Mouse (Mus musculus): ENCODE data around the gene Dusp3. TPM values are rescaled to one million over a fixed set of nuclear protein-coding genes. Genes with fewer than 3 reads are reported as not detected.

The Dusp3 gene
- polyA plus RNA-seq, 1 experiment = 32.0 TPM

DNA sequence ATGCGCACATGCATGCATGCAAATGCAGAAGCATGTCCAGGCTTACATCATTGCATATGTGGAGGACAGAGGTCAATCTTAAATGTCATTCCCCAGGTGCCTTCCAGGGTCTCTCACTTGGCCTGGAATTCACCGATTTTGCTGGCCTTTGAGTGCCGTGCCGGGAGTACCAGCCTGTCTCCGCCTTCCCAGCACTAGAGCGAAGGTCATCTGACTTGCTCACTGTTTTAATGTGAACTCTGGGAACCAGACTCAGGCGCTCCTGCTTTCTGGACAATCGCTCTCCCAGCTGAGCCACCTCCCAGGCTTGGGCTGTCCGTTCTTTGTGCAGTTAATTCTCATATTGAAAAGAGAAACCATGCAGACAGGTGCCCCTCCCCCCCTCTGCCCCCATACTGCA lies 19.5 kb upstream of the Dusp3 start:
- Histone ChIP-seq H3ac (ENCODE audit: control insufficient read depth, insufficient read length, low read depth) (no peak overlapping the region), H3K27me3 (ENCODE audit: control insufficient read depth, insufficient read depth, insufficient read length) (peaks cover 14% of the 10 kb centered on the region), H3K4me3 (ENCODE audit: insufficient read depth, poor library complexity, severe bottlenecking) (no peak overlapping the region), H3K36me3 (ENCODE audit: control insufficient read depth, insufficient read depth) (no peaks in the 10 kb centered on the region), H3K79me3 (ENCODE audit: low read depth) (no peaks in the 10 kb centered on the region), H3K79me2 (ENCODE audit: control insufficient read depth, insufficient read depth) (no peaks in the 10 kb centered on the region)
- TF ChIP-seq FOSL1 (IDR thresholded peaks at IDR 0.05; ENCODE audit: insufficient read depth, low read length, poor library complexity, severe bottlenecking) = no peak
- TF ChIP-seq USF1 (IDR thresholded peaks at IDR 0.05; ENCODE audit: low read depth) = no peak
- no peak for TF ChIP-seq CEBPB (IDR thresholded peaks at IDR 0.05; ENCODE audit: low read depth)
- no peak for TF ChIP-seq MYOG (IDR thresholded peaks at IDR 0.05; ENCODE audit: control insufficient read depth, extremely low read depth, insufficient read length)
- TF ChIP-seq CTCF (IDR thresholded peaks at IDR 0.05; ENCODE audit: control insufficient read depth, insufficient read depth, insufficient read length) = no peak
- no peak for TF ChIP-seq MAX (IDR thresholded peaks at IDR 0.05)
- TF ChIP-seq MYOD1 (IDR thresholded peaks at IDR 0.05; ENCODE audit: control insufficient read depth, insufficient read length, low read depth) = no peak

- TF ChIP-seq MAX (IDR thresholded peaks at IDR 0.05) = no peak
- no peak for TF ChIP-seq MYOD1 (IDR thresholded peaks at IDR 0.05; ENCODE audit: control insufficient read depth, insufficient read length, low read depth)
- no peak for TF ChIP-seq MYOG (IDR thresholded peaks at IDR 0.05; ENCODE audit: control insufficient read depth, extremely low read depth, insufficient read length)
- TF ChIP-seq FOSL1 (IDR thresholded peaks at IDR 0.05; ENCODE audit: insufficient read depth, low read length, poor library complexity, severe bottlenecking) = no peak
- TF ChIP-seq CEBPB (IDR thresholded peaks at IDR 0.05; ENCODE audit: low read depth) = no peak
- TF ChIP-seq CTCF (IDR thresholded peaks at IDR 0.05; ENCODE audit: control insufficient read depth, insufficient read depth, insufficient read length) = no peak
- no peak for TF ChIP-seq USF1 (IDR thresholded peaks at IDR 0.05; ENCODE audit: low read depth)
- Histone ChIP-seq H3K27me3 (ENCODE audit: control insufficient read depth, insufficient read depth, insufficient read length) (peaks cover 16% of the 10 kb centered on the region), H3K79me2 (ENCODE audit: control insufficient read depth, insufficient read depth) (no peaks in the 10 kb centered on the region), H3ac (ENCODE audit: control insufficient read depth, insufficient read length, low read depth) (no peak overlapping the region), H3K4me3 (ENCODE audit: insufficient read depth, poor library complexity, severe bottlenecking) (no peak overlapping the region), H3K79me3 (ENCODE audit: low read depth) (no peaks in the 10 kb centered on the region), H3K36me3 (ENCODE audit: control insufficient read depth, insufficient read depth) (no peaks in the 10 kb centered on the region)
Measured at GRCm38 (mm10) chr11:102004251-102004650, 17.4 kb upstream of the Dusp3 start.

GRCm38 (mm10) chr11:101999466-101999865 lies 12.7 kb upstream of the Dusp3 start:
- no peaks in the 10 kb centered on the region for H3K36me3 ChIP-seq (ENCODE audit: control insufficient read depth, insufficient read depth)
- no peak overlapping the region for H3K4me3 ChIP-seq (ENCODE audit: insufficient read depth, poor library complexity, severe bottlenecking)
- no peaks in the 10 kb centered on the region for H3K79me3 ChIP-seq (ENCODE audit: low read depth)
- no peak overlapping the region for H3ac ChIP-seq (ENCODE audit: control insufficient read depth, insufficient read length, low read depth)
- H3K79me2 ChIP-seq (ENCODE audit: control insufficient read depth, insufficient read depth) = no peaks in the 10 kb centered on the region
- TF ChIP-seq MYOD1 (IDR thresholded peaks at IDR 0.05; ENCODE audit: control insufficient read depth, insufficient read length, low read depth) = no peak
- TF ChIP-seq USF1 (IDR thresholded peaks at IDR 0.05; ENCODE audit: low read depth) = no peak
- no peak for TF ChIP-seq MYOG (IDR thresholded peaks at IDR 0.05; ENCODE audit: control insufficient read depth, extremely low read depth, insufficient read length)
- no peak for TF ChIP-seq CTCF (IDR thresholded peaks at IDR 0.05; ENCODE audit: control insufficient read depth, insufficient read depth, insufficient read length)
- no peak for TF ChIP-seq FOSL1 (IDR thresholded peaks at IDR 0.05; ENCODE audit: insufficient read depth, low read length, poor library complexity, severe bottlenecking)
- no peak for TF ChIP-seq MAX (IDR thresholded peaks at IDR 0.05)
- TF ChIP-seq CEBPB (IDR thresholded peaks at IDR 0.05; ENCODE audit: low read depth) = no peak
- peaks cover 18% of the 10 kb centered on the region for H3K27me3 ChIP-seq (ENCODE audit: control insufficient read depth, insufficient read depth, insufficient read length)

DNA sequence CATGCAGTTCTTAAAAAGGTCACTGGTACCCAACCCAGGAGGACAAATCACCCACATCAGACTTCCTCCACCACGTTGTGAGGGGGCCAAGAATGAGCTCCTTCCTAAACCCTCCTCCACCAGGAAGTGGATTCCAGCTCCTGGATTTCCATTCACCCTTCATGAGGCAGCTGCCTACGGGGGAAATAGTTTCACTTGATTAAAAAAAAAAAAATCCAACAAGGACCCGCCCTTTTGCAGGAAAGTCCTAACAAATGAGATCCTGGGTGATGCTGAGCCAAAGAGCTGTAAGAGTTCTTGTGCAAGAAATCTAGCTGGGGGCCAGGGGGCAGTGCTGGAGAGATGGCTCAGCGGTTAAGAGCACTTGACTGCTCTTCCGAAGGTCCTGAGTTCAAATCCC lies 11.4 kb upstream of the Dusp3 start:
- H3ac ChIP-seq (ENCODE audit: control insufficient read depth, insufficient read length, low read depth) = no peak overlapping the region
- H3K27me3 ChIP-seq (ENCODE audit: control insufficient read depth, insufficient read depth, insufficient read length) = peaks cover 24% of the 10 kb centered on the region
- no peak for TF ChIP-seq MYOD1 (IDR thresholded peaks at IDR 0.05; ENCODE audit: control insufficient read depth, insufficient read length, low read depth)
- H3K79me2 ChIP-seq (ENCODE audit: control insufficient read depth, insufficient read depth) = no peaks in the 10 kb centered on the region
- no peak overlapping the region for H3K4me3 ChIP-seq (ENCODE audit: insufficient read depth, poor library complexity, severe bottlenecking)
- H3K79me3 ChIP-seq (ENCODE audit: low read depth) = no peaks in the 10 kb centered on the region
- no peaks in the 10 kb centered on the region for H3K36me3 ChIP-seq (ENCODE audit: control insufficient read depth, insufficient read depth)

DNA sequence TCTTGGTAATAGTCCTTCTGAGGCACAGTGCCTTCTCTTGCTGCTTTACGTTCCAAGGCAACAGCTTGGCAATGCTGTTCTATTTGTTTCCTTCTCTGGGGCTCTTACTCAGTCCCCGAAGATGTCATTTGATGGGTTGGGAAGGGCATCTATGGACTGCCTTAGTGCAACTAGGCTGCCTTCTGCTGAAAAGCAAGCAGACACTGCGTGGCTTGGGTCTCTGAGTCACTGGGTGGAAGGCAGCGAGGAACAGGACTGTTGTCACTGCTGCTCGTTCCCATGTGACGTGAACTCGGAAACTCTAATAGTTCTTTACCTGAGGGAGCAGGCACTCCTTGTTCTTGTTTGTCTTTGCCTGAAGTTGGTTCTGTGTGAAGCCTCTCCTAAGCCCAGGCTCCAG lies 9.1 kb upstream of the Dusp3 start:
- Histone ChIP-seq H3K36me3 (ENCODE audit: control insufficient read depth, insufficient read depth) (no peaks in the 10 kb centered on the region), H3ac (ENCODE audit: control insufficient read depth, insufficient read length, low read depth) (no peak overlapping the region), H3K4me3 (ENCODE audit: insufficient read depth, poor library complexity, severe bottlenecking) (no peak overlapping the region), H3K27me3 (ENCODE audit: control insufficient read depth, insufficient read depth, insufficient read length) (peaks cover 30% of the 10 kb centered on the region), H3K79me3 (ENCODE audit: low read depth) (no peaks in the 10 kb centered on the region), H3K79me2 (ENCODE audit: control insufficient read depth, insufficient read depth) (no peaks in the 10 kb centered on the region)
- TF ChIP-seq CTCF (IDR thresholded peaks at IDR 0.05; ENCODE audit: control insufficient read depth, insufficient read depth, insufficient read length) (no peak), MYOG (IDR thresholded peaks at IDR 0.05; ENCODE audit: control insufficient read depth, extremely low read depth, insufficient read length) (no peak), MYOD1 (IDR thresholded peaks at IDR 0.05; ENCODE audit: control insufficient read depth, insufficient read length, low read depth) (no peak), CEBPB (IDR thresholded peaks at IDR 0.05; ENCODE audit: low read depth) (no peak), FOSL1 (IDR thresholded peaks at IDR 0.05; ENCODE audit: insufficient read depth, low read length, poor library complexity, severe bottlenecking) (no peak), MAX (IDR thresholded peaks at IDR 0.05) (no peak), USF1 (IDR thresholded peaks at IDR 0.05; ENCODE audit: low read depth) (no peak)

GRCm38 (mm10) chr11:101994100-101994499 lies 7.3 kb upstream of the Dusp3 start:
- Histone ChIP-seq H3K79me3 (ENCODE audit: low read depth) (no peaks in the 10 kb centered on the region), H3K36me3 (ENCODE audit: control insufficient read depth, insufficient read depth) (no peaks in the 10 kb centered on the region), H3K4me3 (ENCODE audit: insufficient read depth, poor library complexity, severe bottlenecking) (no peak overlapping the region), H3K79me2 (ENCODE audit: control insufficient read depth, insufficient read depth) (no peaks in the 10 kb centered on the region), H3ac (ENCODE audit: control insufficient read depth, insufficient read length, low read depth) (no peak overlapping the region), H3K27me3 (ENCODE audit: control insufficient read depth, insufficient read depth, insufficient read length) (peaks cover 35% of the 10 kb centered on the region)
- TF ChIP-seq MYOG (IDR thresholded peaks at IDR 0.05; ENCODE audit: control insufficient read depth, extremely low read depth, insufficient read length) (no peak), CTCF (IDR thresholded peaks at IDR 0.05; ENCODE audit: control insufficient read depth, insufficient read depth, insufficient read length) (no peak), FOSL1 (IDR thresholded peaks at IDR 0.05; ENCODE audit: insufficient read depth, low read length, poor library complexity, severe bottlenecking) (no peak), MAX (IDR thresholded peaks at IDR 0.05) (no peak), USF1 (IDR thresholded peaks at IDR 0.05; ENCODE audit: low read depth) (no peak), MYOD1 (IDR thresholded peaks at IDR 0.05; ENCODE audit: control insufficient read depth, insufficient read length, low read depth) (no peak), CEBPB (IDR thresholded peaks at IDR 0.05; ENCODE audit: low read depth) (no peak)
